Mouse (Mus musculus) MEL (cell line): Measurements from ENCODE around the gene Rnps1.

Experiments used
- CHD2 ChIP-seq: IDR thresholded peaks from 2 replicates; pipeline ENCODE4 v1.6.1; 2011; ENCODE audit warnings: low read length, improper control_type of control experiment
- CTCF ChIP-seq, 3 experiments: IDR thresholded peaks in 2 of 3; conservative IDR thresholded peaks in 1 of 3; 2 replicates each; pipeline ENCODE4 v1.5.1; 2011 to 2012; ENCODE audit warnings: low read length in 3 of 3, low read depth in 2 of 3, mild to moderate bottlenecking in 2 of 3, improper control_type of control experiment in 1 of 3, inconsistent platforms in 1 of 3, mixed read lengths in 1 of 3, moderate library complexity in 1 of 3; ENCODE audit not compliant: control insufficient read depth in 1 of 3, insufficient read depth in 1 of 3, poor library complexity in 1 of 3, severe bottlenecking in 1 of 3
- EP300 ChIP-seq, 2 experiments: IDR thresholded peaks; 2 replicates each; pipeline ENCODE4 v1.6.1; 2011; ENCODE audit warnings: improper control_type of control experiment in 2 of 2, low read length in 2 of 2, low read depth in 1 of 2, mild to moderate bottlenecking in 1 of 2
- GATA1 ChIP-seq: IDR thresholded peaks from 2 replicates; pipeline ENCODE4 v1.6.1; 2011; ENCODE audit warnings: low read depth, low read length, improper control_type of control experiment
- HCFC1 ChIP-seq: IDR thresholded peaks from 2 replicates; pipeline ENCODE4 v1.6.1; 2012; ENCODE audit warnings: low read depth, mild to moderate bottlenecking, inconsistent platforms, low read length, improper control_type of control experiment, moderate library complexity
- MAZ ChIP-seq: IDR thresholded peaks from 2 replicates; pipeline ENCODE4 v1.6.1; 2012; ENCODE audit warnings: low read depth, mild to moderate bottlenecking, inconsistent platforms, low read length, improper control_type of control experiment
- POLR2A ChIP-seq, 2 experiments: IDR thresholded peaks; 2 replicates each; pipeline ENCODE4 v1.6.1; 2011 to 2012; ENCODE audit warnings: low read length in 2 of 2, mild to moderate bottlenecking in 2 of 2, control low read depth in 1 of 2, improper control_type of control experiment in 1 of 2, low read depth in 1 of 2, moderate library complexity in 1 of 2; ENCODE audit not compliant: control insufficient read depth in 1 of 2, insufficient read depth in 1 of 2, poor library complexity in 1 of 2
- POLR2AphosphoS2 ChIP-seq: IDR thresholded peaks from 2 replicates; pipeline ENCODE4 v1.6.1; 2011; ENCODE audit warnings: low read length, improper control_type of control experiment
- USF1 ChIP-seq: IDR thresholded peaks from 2 replicates; pipeline ENCODE4 v1.6.1; 2014; ENCODE audit warnings: low read depth, mild to moderate bottlenecking, inconsistent platforms, low read length, improper control_type of control experiment, moderate library complexity
- ZMIZ1 ChIP-seq: IDR thresholded peaks from 2 replicates; pipeline ENCODE4 v1.6.1; 2012; ENCODE audit warnings: low read depth, mild to moderate bottlenecking, inconsistent platforms, low read length, improper control_type of control experiment, moderate library complexity

- TF ChIP-seq POLR2A (IDR thresholded peaks at IDR 0.05; ENCODE audit: control insufficient read depth in 1 of 2, insufficient read depth in 1 of 2, low read depth in 1 of 2, low read length in 2 of 2, poor library complexity in 1 of 2) (no peak), USF1 (no peak), CTCF (IDR thresholded peaks at IDR 0.05 in 2 of 3, conservative IDR thresholded peaks at IDR 0.05 in 1 of 3; ENCODE audit: control insufficient read depth in 1 of 3, insufficient read depth in 1 of 3, low read depth in 2 of 3, low read length in 3 of 3, poor library complexity in 1 of 3, severe bottlenecking in 1 of 3) (peak; percentile 34 to 57 (median 53); a peak in 5 of 6 replicates), EP300 (IDR thresholded peaks at IDR 0.05; ENCODE audit: low read depth in 1 of 2, low read length in 2 of 2) (no peak), ZMIZ1 (no peak), GATA1 (no peak), HCFC1 (no peak), CHD2 (no peak), POLR2AphosphoS2 (no peak), MAZ (no peak)
Observed at GRCm38 (mm10) chr17:24441148-24441547, 26.8 kb downstream of the Rnps1 start.
